In genomic region chr19:5058801-5059771, GRCm38 (mm10) we compare ENCODE assay signal across 8 mouse cellular contexts. TPM values are rescaled to one million over a fixed set of nuclear protein-coding genes. Genes with fewer than 3 reads are reported as not detected.
A peak's percentile ranks its signal among the peaks of the same experiment; 100 is the strongest.
DNase-seq lines count a peak whose midpoint lies in the region; ATAC-seq lines count a peak whose summit lies in the region.

No protein-coding gene starts in this region.

- DNase-seq in ovary, adult 18-20 months (ENCODE audit: low spot score): peak; percentile 5
- DNase-seq in ovary, postnatal 14 days (ENCODE audit: low spot score): no peak
- peak; percentile 29 to 43 for DNase-seq in kidney, postnatal 36 days
- DNase-seq in yolk sac, embryonic 10.5 days (ENCODE audit: low spot score): no peak
- DNase-seq in adrenal gland, adult 18-20 months (ENCODE audit: low spot score in 2 of 2): no peak

- no peaks in the 10 kb centered on the region for H3K27me3 ChIP-seq in forebrain, embryonic 16.5 days (replicated peaks; ENCODE audit: control insufficient read depth, insufficient read depth, low read length)
- peaks cover 15% of the 10 kb centered on the region for H3K27me3 ChIP-seq in neural tube, embryonic 15.5 days (replicated peaks)

- peak overlapping the region; percentile 35; the same call in 1 of the 2 replicates for H3K9ac ChIP-seq in forebrain, embryonic 16.5 days (replicated peaks; ENCODE audit: low read depth, low read length)
- no peak overlapping the region for H3K9ac ChIP-seq in neural tube, embryonic 15.5 days (replicated peaks)

- H3K36me3 ChIP-seq in forebrain, embryonic 16.5 days (ENCODE audit: control insufficient read depth, insufficient read depth): no peaks in the 10 kb centered on the region
- no peaks in the 10 kb centered on the region for H3K36me3 ChIP-seq in neural tube, embryonic 15.5 days

- H3K27ac ChIP-seq in forebrain, embryonic 16.5 days (ENCODE audit: low read length): no peak overlapping the region
- H3K27ac ChIP-seq in neural tube, embryonic 15.5 days (replicated peaks): no peak overlapping the region

- no peaks in the 10 kb centered on the region for H3K9me3 ChIP-seq in forebrain, embryonic 16.5 days (ENCODE audit: control insufficient read depth, low read length)
- no peaks in the 10 kb centered on the region for H3K9me3 ChIP-seq in neural tube, embryonic 15.5 days (replicated peaks)

- ATAC-seq in forebrain, embryonic 16.5 days: no peak
- ATAC-seq in neural tube, embryonic 15.5 days (ENCODE audit: low FRiP score): 0 out of 2 replicates have a peak, but pooled peaks have one; percentile 5
- ATAC-seq in granulocyte monocyte progenitor cell, adult 5-6 weeks (replicated peaks; ENCODE audit: poor library complexity, severe bottlenecking): no peak

- H3K4me2 ChIP-seq in forebrain, embryonic 16.5 days (ENCODE audit: low read length): no peak overlapping the region
- H3K4me2 ChIP-seq in neural tube, embryonic 15.5 days: no peak overlapping the region

- H3K4me3 ChIP-seq in forebrain, embryonic 16.5 days (replicated peaks; ENCODE audit: low read length): no peak overlapping the region
- H3K4me3 ChIP-seq in neural tube, embryonic 15.5 days (replicated peaks): no peak overlapping the region

- 17% methylated on average over 10 of the region's 10 CpGs for WGBS in forebrain, embryonic 16.5 days
- 23% methylated on average over 10 of the region's 10 CpGs for WGBS in neural tube, embryonic 15.5 days

- H3K4me1 ChIP-seq in forebrain, embryonic 16.5 days (replicated peaks; ENCODE audit: control insufficient read depth, insufficient read depth, low read length): peaks cover 10% of the 10 kb centered on the region
- H3K4me1 ChIP-seq in neural tube, embryonic 15.5 days: peaks cover 18% of the 10 kb centered on the region

RNA-seq across cellular contexts. Expression of gene Cd248, which starts 8.8 kb away (rescaled TPM):
- 11.9 and 14.3 TPM in 2 replicates for polyA plus RNA-seq in forebrain, embryonic 16.5 days (2015; fragmentation: Nextera tagmentation; extraction: Ambion mirVana)
- polyA plus RNA-seq in neural tube, embryonic 15.5 days (2015; fragmentation: Nextera tagmentation; extraction: Ambion mirVana): 19.9 and 27.4 TPM in 2 replicates
- total RNA-seq in adrenal gland, adult 18-20 months (2021): 10 to 100 TPM in 1 of 2 experiments, 1 to 10 TPM in 1; 7.3 to 16.2 TPM
- total RNA-seq in granulocyte monocyte progenitor cell, adult 5-6 weeks (2014; fragmentation: Nextera tagmentation): not detected in 2 replicates
- total RNA-seq in granulocyte monocyte progenitor cell, adult 5-6 weeks (2017): not detected in 2 replicates

RNA-seq across cellular contexts. Expression of gene Rin1, which starts 8.8 kb away (rescaled TPM):
- polyA plus RNA-seq in forebrain, embryonic 16.5 days (2015; fragmentation: Nextera tagmentation; extraction: Ambion mirVana): 1.3 and 1.9 TPM in 2 replicates
- polyA plus RNA-seq in neural tube, embryonic 15.5 days (2015; fragmentation: Nextera tagmentation; extraction: Ambion mirVana): 0.89 and 1.0 TPM in 2 replicates
- total RNA-seq in adrenal gland, adult 18-20 months (2021): 1 to 10 TPM; 3.4 to 4.2 TPM
- total RNA-seq in granulocyte monocyte progenitor cell, adult 5-6 weeks (2014; fragmentation: Nextera tagmentation): not detected in 2 replicates
- 0.21 and 1.0 TPM in 2 replicates for total RNA-seq in granulocyte monocyte progenitor cell, adult 5-6 weeks (2017)

RNA-seq across cellular contexts. Expression of gene Brms1, which starts 17.9 kb away (rescaled TPM):
- 50.2 and 51.2 TPM in 2 replicates for polyA plus RNA-seq in forebrain, embryonic 16.5 days (2015; fragmentation: Nextera tagmentation; extraction: Ambion mirVana)
- polyA plus RNA-seq in neural tube, embryonic 15.5 days (2015; fragmentation: Nextera tagmentation; extraction: Ambion mirVana): 21.6 and 32.6 TPM in 2 replicates
- 10 to 100 TPM; 28.4 to 29.3 TPM for total RNA-seq in adrenal gland, adult 18-20 months (2021)
- total RNA-seq in granulocyte monocyte progenitor cell, adult 5-6 weeks (2014; fragmentation: Nextera tagmentation): 32.0 and 35.7 TPM in 2 replicates
- total RNA-seq in granulocyte monocyte progenitor cell, adult 5-6 weeks (2017): 33.6 and 43.3 TPM in 2 replicates

RNA-seq across cellular contexts. Expression of gene AC124502.3, which starts 20.4 kb away (rescaled TPM):
- polyA plus RNA-seq in forebrain, embryonic 16.5 days (2015; fragmentation: Nextera tagmentation; extraction: Ambion mirVana): 2.1 and 2.9 TPM in 2 replicates
- 4.1 and 4.2 TPM in 2 replicates for polyA plus RNA-seq in neural tube, embryonic 15.5 days (2015; fragmentation: Nextera tagmentation; extraction: Ambion mirVana)
- 1 to 10 TPM in 1 of 2 experiments, under 1 TPM in 1; 0.73 to 1.5 TPM for total RNA-seq in adrenal gland, adult 18-20 months (2021)
- total RNA-seq in granulocyte monocyte progenitor cell, adult 5-6 weeks (2014; fragmentation: Nextera tagmentation): 1.3 and 1.4 TPM in 2 replicates
- 5.4 TPM in 1 of 2 replicates, not detected in the other for total RNA-seq in granulocyte monocyte progenitor cell, adult 5-6 weeks (2017)

RNA-seq across cellular contexts. Expression of gene B4gat1, which starts 20.5 kb away (rescaled TPM):
- polyA plus RNA-seq in forebrain, embryonic 16.5 days (2015; fragmentation: Nextera tagmentation; extraction: Ambion mirVana): 58.2 and 62.5 TPM in 2 replicates
- 103 and 113 TPM in 2 replicates for polyA plus RNA-seq in neural tube, embryonic 15.5 days (2015; fragmentation: Nextera tagmentation; extraction: Ambion mirVana)
- total RNA-seq in adrenal gland, adult 18-20 months (2021): 10 to 100 TPM; 25.9 to 31.8 TPM
- total RNA-seq in granulocyte monocyte progenitor cell, adult 5-6 weeks (2014; fragmentation: Nextera tagmentation): 4.8 and 6.1 TPM in 2 replicates
- 2.6 and 11.6 TPM in 2 replicates for total RNA-seq in granulocyte monocyte progenitor cell, adult 5-6 weeks (2017)

Comparison
In these comparisons a context has a peak if more than half of its experiments do, and no peak if none do; other contexts are left out.
1. DNase-seq: peak in ovary, adult 18-20 months (single experiment) and kidney, postnatal 36 days (2 of 2); none in ovary, postnatal 14 days (single experiment), yolk sac, embryonic 10.5 days (single experiment) and adrenal gland, adult 18-20 months (0 of 2).
2. RNA of gene Cd248, which starts 8.8 kb away (total RNA-seq): 7.3 to 16.2 TPM in adrenal gland, adult 18-20 months; not detected in granulocyte monocyte progenitor cell, adult 5-6 weeks; every median in the first group is over 4 times any median in the second.